Mouse (Mus musculus) kidney, embryonic 14.5 days (tissue): Measurements from ENCODE around the gene Abhd8. TPM values are rescaled to one million over a fixed set of nuclear protein-coding genes. Genes with fewer than 3 reads are reported as not detected.
A peak's percentile ranks its signal among the peaks of the same experiment; 100 is the strongest.

Source experiments
- ATAC-seq: fragments of 200-750 bp; cut with Nextera tagmentation; 2 replicates; pipeline ENCODE4 v1.8.0; 2017; ENCODE audit warnings: moderate number of reproducible peaks, mild to moderate bottlenecking, moderate TSS enrichment, moderate library complexity; ENCODE audit not compliant: low FRiP score, low TSS enrichment
- H3K27ac ChIP-seq: fragments of 300-500 bp; sonication (generic); 2 replicates; pipeline ENCODE4 v1.5.1; 2014; ENCODE audit warnings: low read depth, mild to moderate bottlenecking, low read length, moderate library complexity, mixed read lengths
- H3K27me3 ChIP-seq: fragments of 300-500 bp; sonication (generic); 2 replicates; pipeline ENCODE4 v1.6.1; 2014; ENCODE audit warnings: mild to moderate bottlenecking, low read length; ENCODE audit not compliant: control insufficient read depth, insufficient read depth
- H3K36me3 ChIP-seq: fragments of 300-500 bp; sonication (generic); 2 replicates; pipeline ENCODE4 v1.6.1; 2014; ENCODE audit warnings: low read length, mixed read lengths; ENCODE audit not compliant: control insufficient read depth, insufficient read depth
- H3K4me1 ChIP-seq: fragments of 300-500 bp; sonication (generic); 2 replicates; pipeline ENCODE4 v1.6.1; 2014; ENCODE audit warnings: low read length, mixed read lengths; ENCODE audit not compliant: control insufficient read depth, insufficient read depth
- H3K4me2 ChIP-seq: fragments of 300-500 bp; sonication (generic); replicated peaks from 2 replicates; pipeline ENCODE4 v1.6.1; 2014; ENCODE audit warnings: low read depth, mild to moderate bottlenecking, low read length
- H3K4me3 ChIP-seq: fragments of 300-500 bp; sonication (generic); 2 replicates; pipeline ENCODE4 v1.5.1; 2014; ENCODE audit warnings: mild to moderate bottlenecking, low read length
- H3K9ac ChIP-seq: fragments of 300-500 bp; sonication (generic); 2 replicates; pipeline ENCODE4 v1.6.1; 2014; ENCODE audit warnings: low read depth, mild to moderate bottlenecking, low read length, moderate library complexity
- H3K9me3 ChIP-seq: fragments of 300-500 bp; sonication (generic); 2 replicates; pipeline ENCODE4 v1.6.1; 2016; ENCODE audit warnings: low read length; ENCODE audit not compliant: control insufficient read depth
- WGBS: fragments of 180-500 bp; shearing (Covaris S2); extraction: QIAGEN DNeasy Blood & Tissue Kit; methylation state at CpG from one replicate; pipeline ENCODE4 v1.1.7; 2014; 5-methylcytosine and 5-hydroxymethylcytosine counted together
- polyA plus RNA-seq: library from polyadenylated mRNA; unstranded; fragments of >200 nt; fragmentation: Nextera tagmentation; extraction: Ambion mirVana; gene quantifications from 2 replicates; pipeline ENCODE4 v1.2.1, GENCODE M21; 2014

Gene Abhd8
- polyA plus RNA-seq, 1 experiment from 2014 or later = 32.5 TPM

DNA sequence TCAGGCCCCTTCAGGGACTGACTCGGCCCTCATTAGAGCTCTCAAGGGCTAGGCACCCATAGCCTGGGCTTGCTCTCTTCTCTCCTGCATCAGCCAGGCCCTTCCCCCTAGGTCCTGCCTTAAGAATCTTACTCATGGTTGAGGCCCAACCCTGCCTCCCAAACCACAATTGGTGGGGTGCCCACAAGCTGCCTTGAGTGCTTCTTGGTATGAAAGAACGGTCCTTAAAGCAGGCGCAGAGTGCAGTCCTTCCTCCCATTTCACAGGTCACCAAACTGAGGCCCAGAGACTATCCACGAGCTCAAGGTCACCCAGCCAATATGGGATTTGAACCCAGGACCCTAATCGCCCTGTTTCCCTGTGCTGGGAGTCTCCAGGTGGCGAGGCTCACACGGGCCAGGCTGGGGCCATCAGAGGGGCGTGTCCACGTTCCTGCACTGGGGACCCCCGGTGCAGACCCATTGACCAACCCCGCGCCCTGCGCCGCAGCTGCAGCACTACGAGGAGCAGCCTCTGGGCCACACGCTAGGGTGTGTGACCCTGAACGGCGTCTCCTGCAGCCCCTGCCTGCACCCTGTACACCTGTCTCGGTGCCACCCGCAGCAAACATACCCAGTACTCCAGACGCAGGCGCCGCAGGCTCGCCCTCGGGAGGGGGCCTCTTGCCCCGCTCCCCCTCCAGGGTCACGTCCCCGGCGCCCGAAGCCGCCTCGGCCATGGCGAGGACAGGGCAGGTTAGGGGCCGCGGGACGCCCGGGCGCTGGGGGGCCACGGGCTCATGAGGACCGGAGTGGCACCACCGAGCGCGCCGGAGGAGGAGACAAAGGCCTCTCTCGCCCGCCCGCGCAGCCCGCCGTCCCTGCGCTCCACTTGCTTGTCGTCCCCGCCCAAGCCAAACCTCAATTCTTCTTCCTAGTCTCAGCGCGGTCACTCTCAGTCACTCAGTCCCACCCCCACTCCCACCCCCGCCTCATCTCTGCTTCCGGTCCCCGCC lies 22.0 kb upstream of the Abhd8 start, which contains the start of gene Ano8:
TSS of gene Ano8 (minus strand) at position 822 of the 994 bp plus-strand sequence.
- H3K9me3 ChIP-seq = no peaks in the 10 kb centered on the region
- H3K4me1 ChIP-seq = peaks cover 14% of the 10 kb centered on the region
- H3K4me3 ChIP-seq = peak within 1 kb of the TSS; percentile 83
- ATAC-seq = peak; percentile 63
- peak within 1 kb of the TSS; percentile 65; the same call in 1 of the 2 replicates for H3K27ac ChIP-seq
- H3K27me3 ChIP-seq = no peaks in the 10 kb centered on the region
- H3K9ac ChIP-seq = peak within 1 kb of the TSS; percentile 89
- 6% methylated on average over 57 of the region's 58 CpGs for WGBS
- H3K4me2 ChIP-seq = peak within 1 kb of the TSS; percentile 62
- peaks cover 11% of the 10 kb centered on the region; the same call in 1 of the 2 replicates for H3K36me3 ChIP-seq

DNA sequence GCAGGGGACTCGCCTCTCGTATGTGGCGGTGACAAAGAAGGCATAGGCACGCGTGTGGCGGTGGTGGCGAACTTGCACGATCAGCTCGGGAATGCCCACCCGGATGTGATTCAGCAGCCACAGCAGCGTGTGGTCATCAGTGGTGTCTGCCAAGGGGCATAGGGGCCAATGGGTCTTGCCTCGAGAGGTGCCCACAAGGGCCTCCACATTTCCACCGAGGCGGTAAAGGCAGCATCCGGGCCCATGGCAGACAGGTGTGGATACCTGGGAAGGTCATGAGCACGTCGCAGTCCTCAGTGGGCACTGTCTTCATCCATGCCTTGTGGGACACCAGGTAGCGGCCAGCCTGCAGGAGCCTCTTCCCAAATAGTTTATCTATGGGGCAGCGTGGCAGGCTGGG lies 21.3 kb upstream of the Abhd8 start:
- no peaks in the 10 kb centered on the region for H3K27me3 ChIP-seq
- no peak overlapping the region for H3K27ac ChIP-seq
- peak overlapping the region; percentile 62 for H3K4me2 ChIP-seq
- peak overlapping the region; percentile 89; the same call in 1 of the 2 replicates for H3K9ac ChIP-seq
- WGBS = 95% methylated on average over 19 of the region's 19 CpGs
- H3K36me3 ChIP-seq = peaks cover 9% of the 10 kb centered on the region; the same call in 1 of the 2 replicates
- ATAC-seq = no peak
- H3K4me3 ChIP-seq = peak overlapping the region; percentile 83; the same call in 1 of the 2 replicates
- H3K4me1 ChIP-seq = peaks cover 14% of the 10 kb centered on the region
- no peaks in the 10 kb centered on the region for H3K9me3 ChIP-seq

DNA sequence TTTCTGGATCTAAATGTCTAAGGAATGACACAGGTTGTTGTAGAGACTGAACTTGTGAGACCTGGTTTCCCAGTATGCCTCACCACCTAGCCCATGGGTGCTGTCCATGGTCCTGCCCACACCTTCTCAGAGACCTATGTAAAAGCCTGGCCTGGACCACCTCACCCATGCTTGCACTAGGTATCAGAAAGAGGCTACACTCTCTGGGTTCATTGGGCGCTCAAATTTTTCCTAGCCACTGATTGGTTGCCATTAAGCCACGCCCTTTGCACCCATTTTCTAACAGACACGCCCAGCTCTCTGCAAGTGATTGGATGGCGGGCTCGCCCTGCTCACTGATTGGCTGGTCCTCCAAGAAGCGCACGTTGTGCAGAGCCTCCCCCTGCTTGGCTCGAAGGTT lies 20.5 kb upstream of the Abhd8 start:
- Histone ChIP-seq H3K4me3 (no peak overlapping the region), H3K9ac (no peak overlapping the region), H3K9me3 (no peaks in the 10 kb centered on the region), H3K4me2 (no peak overlapping the region), H3K27me3 (no peaks in the 10 kb centered on the region), H3K36me3 (peaks cover 9% of the 10 kb centered on the region; the same call in 1 of the 2 replicates), H3K27ac (no peak overlapping the region), H3K4me1 (peaks cover 8% of the 10 kb centered on the region)
- 53% methylated on average over 8 of the region's 8 CpGs for WGBS
- ATAC-seq = no peak

DNA sequence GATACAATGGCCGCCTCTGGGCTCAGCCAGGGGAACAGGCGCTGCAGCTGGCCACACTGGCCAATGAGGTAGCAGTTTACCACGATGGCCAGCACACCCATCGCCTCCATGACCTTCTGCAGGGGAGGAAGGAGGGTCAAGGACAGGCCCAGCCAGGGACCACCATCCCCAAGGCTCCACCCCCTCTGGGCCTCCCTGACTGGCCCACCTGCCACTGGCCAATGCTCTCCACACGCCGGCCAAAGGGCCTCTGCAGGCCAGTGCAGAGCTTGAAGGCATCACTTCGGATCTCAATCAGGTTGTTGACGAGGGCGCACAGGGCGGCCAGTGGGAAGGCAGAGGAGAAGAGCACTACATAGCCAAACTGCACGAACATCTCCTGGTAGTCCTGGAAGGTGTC lies 15.5 kb upstream of the Abhd8 start:
- no peak for ATAC-seq
- H3K27ac ChIP-seq = no peak overlapping the region
- no peak overlapping the region for H3K9ac ChIP-seq
- peaks cover 22% of the 10 kb centered on the region for H3K36me3 ChIP-seq
- WGBS = 94% methylated on average over 11 of the region's 11 CpGs
- peaks cover 14% of the 10 kb centered on the region for H3K4me1 ChIP-seq
- H3K4me2 ChIP-seq = no peak overlapping the region
- H3K27me3 ChIP-seq = no peaks in the 10 kb centered on the region
- H3K9me3 ChIP-seq = no peaks in the 10 kb centered on the region
- no peak overlapping the region for H3K4me3 ChIP-seq

DNA sequence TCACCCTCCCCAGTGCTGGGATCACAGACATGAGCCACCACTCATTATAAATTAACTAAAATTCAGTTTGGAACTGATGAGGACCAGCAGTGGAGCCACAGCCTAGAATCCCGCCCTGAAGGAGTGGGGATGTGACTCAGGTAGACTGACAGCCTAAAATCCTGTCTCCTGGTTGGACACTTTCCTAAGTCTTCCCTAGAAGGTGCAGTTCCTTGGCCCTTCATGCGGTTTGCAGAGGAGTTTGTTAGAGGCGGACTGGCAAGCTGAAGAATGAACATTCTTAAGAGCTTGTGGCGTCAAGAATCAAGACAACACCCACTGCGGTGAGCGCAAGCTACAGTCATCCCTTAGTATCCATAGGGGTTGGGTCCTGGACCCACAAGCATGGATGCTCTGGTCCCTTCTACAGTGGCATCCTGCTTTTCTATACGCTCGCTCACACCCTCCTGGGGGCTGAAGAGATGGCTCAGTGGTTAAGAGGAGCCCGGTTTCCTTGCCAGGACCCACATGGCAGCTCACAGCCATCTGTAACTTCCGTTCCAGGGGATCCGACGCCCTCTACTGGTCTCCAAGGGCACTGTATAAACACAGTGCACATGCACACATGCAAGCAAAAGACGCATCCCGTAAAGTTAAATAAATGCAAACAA lies 13.9 kb upstream of the Abhd8 start:
- ATAC-seq = no peak
- H3K36me3 ChIP-seq = peaks cover 35% of the 10 kb centered on the region
- H3K4me3 ChIP-seq = peak overlapping the region; percentile 53
- H3K27me3 ChIP-seq = no peaks in the 10 kb centered on the region
- peaks cover 14% of the 10 kb centered on the region for H3K4me1 ChIP-seq
- 48% methylated on average over 14 of the region's 14 CpGs for WGBS
- no peak overlapping the region for H3K27ac ChIP-seq
- no peaks in the 10 kb centered on the region for H3K9me3 ChIP-seq
- H3K9ac ChIP-seq = peak overlapping the region; percentile 72
- peak overlapping the region; percentile 89 for H3K4me2 ChIP-seq

DNA sequence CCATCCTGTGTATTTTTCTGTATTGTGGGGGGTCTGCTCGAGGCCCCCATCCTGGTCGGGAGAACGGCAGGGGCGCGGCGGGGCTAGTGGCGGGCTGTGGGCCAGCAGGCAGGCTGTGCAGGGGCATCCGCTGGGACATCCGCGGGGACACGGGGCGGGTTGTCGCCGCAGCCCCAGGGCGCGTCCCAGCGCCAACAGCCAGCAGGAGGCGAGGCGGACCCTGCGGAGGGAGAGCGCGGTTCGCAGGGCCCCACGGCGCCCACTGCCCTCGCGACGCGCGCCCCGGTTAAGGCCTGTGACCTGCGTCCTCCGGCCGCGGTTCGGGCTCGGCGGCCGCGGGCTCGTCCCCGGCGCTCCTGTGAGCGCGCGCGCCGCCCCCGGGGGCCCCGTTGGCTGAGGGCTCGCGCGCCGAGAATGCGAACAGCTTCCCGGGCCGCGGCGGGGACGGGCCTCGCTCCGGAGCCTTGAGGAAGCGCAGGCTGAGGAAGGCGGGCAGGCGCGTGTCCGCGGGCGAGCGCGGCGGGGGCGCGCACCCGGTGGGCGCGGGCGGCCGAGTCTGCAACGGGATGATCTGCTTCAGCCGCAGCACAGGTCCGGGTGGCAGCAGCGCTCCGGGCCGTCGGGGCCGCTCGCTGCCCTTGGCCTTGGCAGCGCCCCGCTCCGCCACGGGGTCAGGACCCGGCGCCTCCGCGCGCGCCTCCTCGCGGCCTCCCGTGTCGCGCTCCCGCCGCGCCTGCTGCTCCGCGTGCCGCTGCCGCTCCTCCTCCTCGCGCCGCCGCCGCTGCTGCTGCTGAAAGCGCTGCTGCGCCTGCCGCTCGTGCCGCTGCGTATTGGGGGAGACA lies 12.9 kb upstream of the Abhd8 start:
- 1% methylated on average over 54 of the region's 121 CpGs for WGBS
- ATAC-seq = peak; percentile 75
- Histone ChIP-seq H3K4me2 (peak overlapping the region; percentile 89), H3K4me1 (peaks cover 14% of the 10 kb centered on the region), H3K36me3 (peaks cover 40% of the 10 kb centered on the region), H3K27ac (peak overlapping the region; percentile 68), H3K27me3 (no peaks in the 10 kb centered on the region), H3K9me3 (no peaks in the 10 kb centered on the region), H3K9ac (peak overlapping the region; percentile 72), H3K4me3 (peak overlapping the region; percentile 53)

DNA sequence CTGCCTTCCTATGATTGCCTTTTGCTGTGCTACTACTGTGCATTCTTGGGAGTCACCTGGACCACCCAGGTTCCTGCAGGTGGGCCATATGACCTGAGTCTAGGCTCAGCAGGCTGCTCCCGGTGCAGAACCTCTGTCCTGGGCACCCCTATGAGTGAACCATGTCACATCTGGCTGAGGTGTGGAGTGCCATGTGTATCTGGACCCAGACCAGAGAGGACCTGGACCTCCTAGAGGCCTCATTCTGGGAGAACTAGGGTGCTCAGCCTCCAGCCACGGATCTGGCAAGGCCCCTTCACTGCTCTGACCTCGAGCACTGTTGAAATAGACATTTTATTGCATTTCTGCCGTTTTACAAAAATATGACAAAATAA lies 12.2 kb upstream of the Abhd8 start:
- 25% methylated on average over 4 of the region's 4 CpGs for WGBS
- peak overlapping the region; percentile 72; the same call in 1 of the 2 replicates for H3K9ac ChIP-seq
- H3K27me3 ChIP-seq = no peaks in the 10 kb centered on the region
- peak overlapping the region; percentile 68 for H3K27ac ChIP-seq
- ATAC-seq = no peak; the same call in 1 of the 2 replicates
- H3K4me1 ChIP-seq = peaks cover 11% of the 10 kb centered on the region
- peak overlapping the region; percentile 53 for H3K4me3 ChIP-seq
- H3K36me3 ChIP-seq = peaks cover 46% of the 10 kb centered on the region
- H3K4me2 ChIP-seq = peak overlapping the region; percentile 89
- no peaks in the 10 kb centered on the region for H3K9me3 ChIP-seq
